Mouse (Mus musculus): ENCODE measurements at regions not wholly inside any gene's neighbourhood (a gene's known extent, or its start where the extent isn't known, plus 50 kb on each side); places are given as distances from the start of the nearest gene placed in this dataset.

GRCm38 (mm10) chr13:45326751-45327150, 62.8 kb upstream of the Mylip start:
- TF ChIP-seq CTCF (IDR thresholded peaks at IDR 0.05; ENCODE audit: control insufficient read depth, insufficient read depth, low read length) (no peak), POLR2A (IDR thresholded peaks at IDR 0.05; ENCODE audit: borderline replicate concordance, control insufficient read depth, low read depth, low read length) (no peak)
